8 mouse cellular contexts compared by ENCODE assay signal in genomic region chr7:19226817-19227797, GRCm38 (mm10). TPM values are rescaled to one million over a fixed set of nuclear protein-coding genes. Genes with fewer than 3 reads are reported as not detected.
DNase-seq lines count a peak whose midpoint lies in the region; ATAC-seq and TF ChIP-seq lines count a peak whose summit lies in the region.

No protein-coding gene starts in this region.

- H3K36me3 ChIP-seq in forebrain, embryonic 10.5 days (replicated peaks), result peaks cover 44% of the 10 kb centered on the region
- H3K36me3 ChIP-seq in hindbrain, embryonic 11.5 days (ENCODE audit: control insufficient read depth, insufficient read depth, low read length), result no peaks in the 10 kb centered on the region

- H3K4me1 ChIP-seq in lung, adult 2 months (ENCODE audit: control insufficient read depth, insufficient read depth, low read length), result peaks cover 7% of the 10 kb centered on the region; the same call in 1 of the 2 replicates
- peaks cover 7% of the 10 kb centered on the region for H3K4me1 ChIP-seq in brown adipose tissue, adult 24 weeks (ENCODE audit: control insufficient read depth, insufficient read depth, insufficient read length, low read length)
- H3K4me1 ChIP-seq in forebrain, embryonic 10.5 days, result peaks cover 27% of the 10 kb centered on the region
- H3K4me1 ChIP-seq in hindbrain, embryonic 11.5 days (replicated peaks; ENCODE audit: control insufficient read depth, insufficient read depth, low read length), result peaks cover 6% of the 10 kb centered on the region

- peak overlapping the region; percentile 80 for H3K9ac ChIP-seq in hindbrain, embryonic 11.5 days (ENCODE audit: low read depth, low read length)

- TF ChIP-seq POLR2A in lung, adult 2 months (IDR thresholded peaks at IDR 0.05; ENCODE audit: borderline replicate concordance, extremely low read depth, low read depth, low read length), result no peak

- no peak for TF ChIP-seq CTCF in lung, adult 2 months (IDR thresholded peaks at IDR 0.05; ENCODE audit: insufficient read depth, low read length)
- TF ChIP-seq CTCF in left cerebral cortex, adult 2 months (IDR thresholded peaks at IDR 0.05), result no peak

- no peaks in the 10 kb centered on the region for H3K9me3 ChIP-seq in forebrain, embryonic 10.5 days
- no peaks in the 10 kb centered on the region for H3K9me3 ChIP-seq in hindbrain, embryonic 11.5 days (ENCODE audit: control insufficient read depth, low read length)

- no peaks in the 10 kb centered on the region for H3K27me3 ChIP-seq in forebrain, embryonic 10.5 days (ENCODE audit: poor library complexity, severe bottlenecking)
- H3K27me3 ChIP-seq in hindbrain, embryonic 11.5 days (ENCODE audit: control insufficient read depth, insufficient read depth, low read length), result no peaks in the 10 kb centered on the region

- DNase-seq in lung, adult 2 months, result no peak
- DNase-seq in lung, postnatal 25 days (ENCODE audit: low spot score), result no peak
- no peak for DNase-seq in forebrain, embryonic 10.5 days (ENCODE audit: extremely low spot score, low spot score)
- peak; percentile 59 for DNase-seq in hindbrain, embryonic 11.5 days (ENCODE audit: low spot score)
- DNase-seq in left cerebral cortex, adult 2 months (ENCODE audit: extremely low spot score in 1 of 2, low spot score in 2 of 2), result peak; percentile 33 to 40
- DNase-seq in testis, postnatal 10 days (ENCODE audit: low spot score), result peak; percentile 50

- peak overlapping the region; percentile 93 for H3K4me3 ChIP-seq in lung, adult 2 months (replicated peaks; ENCODE audit: extremely low read depth, low read depth, low read length)
- peak overlapping the region; percentile 61 for H3K4me3 ChIP-seq in brown adipose tissue, adult 24 weeks (ENCODE audit: insufficient read depth, low read depth, low read length)
- H3K4me3 ChIP-seq in forebrain, embryonic 10.5 days, result peak overlapping the region; percentile 71
- H3K4me3 ChIP-seq in hindbrain, embryonic 11.5 days (ENCODE audit: low read depth, low read length), result peak overlapping the region; percentile 50
- peak overlapping the region; percentile 56 for H3K4me3 ChIP-seq in left cerebral cortex, adult 2 months

- peak overlapping the region; percentile 82 for H3K27ac ChIP-seq in brown adipose tissue, adult 24 weeks (replicated peaks; ENCODE audit: low read depth, low read length)
- H3K27ac ChIP-seq in forebrain, embryonic 10.5 days, result peak overlapping the region; percentile 97
- H3K27ac ChIP-seq in hindbrain, embryonic 11.5 days (ENCODE audit: low read depth, low read length), result peak overlapping the region; percentile 98
- peak overlapping the region; percentile 97 for H3K27ac ChIP-seq in left cerebral cortex, adult 2 months

- peak overlapping the region; percentile 80 for H3K4me2 ChIP-seq in hindbrain, embryonic 11.5 days (replicated peaks; ENCODE audit: low read depth, low read length)

- WGBS in lung, adult 2 months, result 11% methylated on average over 20 of the region's 20 CpGs
- 23% methylated on average over 20 of the region's 20 CpGs for WGBS in forebrain, embryonic 10.5 days
- 21% methylated on average over 20 of the region's 20 CpGs for WGBS in hindbrain, embryonic 11.5 days

- intact Hi-C loops in left cerebral cortex, adult 2 months (cut with DNase I), result no loop called here

- ATAC-seq in hindbrain, embryonic 11.5 days (ENCODE audit: low FRiP score), result peak; percentile 36
- ATAC-seq in megakaryocyte progenitor cell, adult 5-6 weeks (replicated peaks; ENCODE audit: poor library complexity), result peak; percentile 14

RNA-seq across cellular contexts. Expression of gene Opa3, which starts 1.0 kb away (rescaled TPM):
- 24.6 and 27.6 TPM in 2 replicates for polyA plus RNA-seq in lung, adult 2 months (2012; rRNA removed)
- polyA plus RNA-seq in brown adipose tissue, adult 24 weeks (2012; ENCODE audit: insufficient read depth, insufficient read length, missing spikeins), result 28.9 and 29.2 TPM in 2 replicates
- polyA plus RNA-seq in forebrain, embryonic 10.5 days (2016; fragmentation: Nextera tagmentation; extraction: Ambion mirVana), result 50.7 and 51.4 TPM in 2 replicates
- polyA plus RNA-seq in hindbrain, embryonic 11.5 days (2014; fragmentation: Nextera tagmentation; extraction: Ambion mirVana), result 42.2 and 42.4 TPM in 2 replicates
- 10 to 100 TPM; 42.7 to 46.8 TPM for total RNA-seq in left cerebral cortex, adult 2 months (2021)
- total RNA-seq in megakaryocyte progenitor cell, adult 5-6 weeks (2015), result 12.4 and 16.1 TPM in 2 replicates
- total RNA-seq in megakaryocyte progenitor cell, adult 5-6 weeks (2017), result 19.9 and 25.0 TPM in 2 replicates

RNA-seq across cellular contexts. Expression of gene Gpr4, which starts 14.8 kb away (rescaled TPM):
- polyA plus RNA-seq in lung, adult 2 months (2012; rRNA removed), result 21.6 and 29.5 TPM in 2 replicates
- polyA plus RNA-seq in brown adipose tissue, adult 24 weeks (2012; ENCODE audit: insufficient read depth, insufficient read length, missing spikeins), result 3.8 and 4.7 TPM in 2 replicates
- 1.6 and 2.0 TPM in 2 replicates for polyA plus RNA-seq in forebrain, embryonic 10.5 days (2016; fragmentation: Nextera tagmentation; extraction: Ambion mirVana)
- polyA plus RNA-seq in hindbrain, embryonic 11.5 days (2014; fragmentation: Nextera tagmentation; extraction: Ambion mirVana), result 1.6 and 2.6 TPM in 2 replicates
- 1 to 10 TPM; 2.4 to 3.8 TPM for total RNA-seq in left cerebral cortex, adult 2 months (2021)
- 0.12 TPM in 1 of 2 replicates, not detected in the other for total RNA-seq in megakaryocyte progenitor cell, adult 5-6 weeks (2015)
- total RNA-seq in megakaryocyte progenitor cell, adult 5-6 weeks (2017), result not detected in 2 replicates

RNA-seq across cellular contexts. Expression of gene Vasp, which starts 44.5 kb away (rescaled TPM):
- 194 TPM in 2 replicates for polyA plus RNA-seq in lung, adult 2 months (2012; rRNA removed)
- polyA plus RNA-seq in brown adipose tissue, adult 24 weeks (2012; ENCODE audit: insufficient read depth, insufficient read length, missing spikeins), result 13.4 and 19.2 TPM in 2 replicates
- 47.4 and 56.9 TPM in 2 replicates for polyA plus RNA-seq in forebrain, embryonic 10.5 days (2016; fragmentation: Nextera tagmentation; extraction: Ambion mirVana)
- polyA plus RNA-seq in hindbrain, embryonic 11.5 days (2014; fragmentation: Nextera tagmentation; extraction: Ambion mirVana), result 29.2 and 50.2 TPM in 2 replicates
- 10 to 100 TPM; 13.2 to 14.6 TPM for total RNA-seq in left cerebral cortex, adult 2 months (2021)
- 46.7 and 49.6 TPM in 2 replicates for total RNA-seq in megakaryocyte progenitor cell, adult 5-6 weeks (2015)
- total RNA-seq in megakaryocyte progenitor cell, adult 5-6 weeks (2017), result 71.0 and 73.0 TPM in 2 replicates

RNA-seq across cellular contexts. Expression of gene Eml2, which starts 50.9 kb away (rescaled TPM):
- 73.7 and 81.5 TPM in 2 replicates for polyA plus RNA-seq in lung, adult 2 months (2012; rRNA removed)
- polyA plus RNA-seq in brown adipose tissue, adult 24 weeks (2012; ENCODE audit: insufficient read depth, insufficient read length, missing spikeins), result 7.7 and 9.2 TPM in 2 replicates
- 5.3 and 6.4 TPM in 2 replicates for polyA plus RNA-seq in forebrain, embryonic 10.5 days (2016; fragmentation: Nextera tagmentation; extraction: Ambion mirVana)
- 1.4 and 2.0 TPM in 2 replicates for polyA plus RNA-seq in hindbrain, embryonic 11.5 days (2014; fragmentation: Nextera tagmentation; extraction: Ambion mirVana)
- 100 to 1,000 TPM; 131 to 138 TPM for total RNA-seq in left cerebral cortex, adult 2 months (2021)
- 4.3 and 5.5 TPM in 2 replicates for total RNA-seq in megakaryocyte progenitor cell, adult 5-6 weeks (2015)
- 8.0 and 15.1 TPM in 2 replicates for total RNA-seq in megakaryocyte progenitor cell, adult 5-6 weeks (2017)

RNA-seq across cellular contexts. Expression of gene Ppm1n, which starts 52.8 kb away (rescaled TPM):
- polyA plus RNA-seq in lung, adult 2 months (2012; rRNA removed), result 0.23 and 0.36 TPM in 2 replicates
- polyA plus RNA-seq in brown adipose tissue, adult 24 weeks (2012; ENCODE audit: insufficient read depth, insufficient read length, missing spikeins), result not detected in 2 replicates
- polyA plus RNA-seq in forebrain, embryonic 10.5 days (2016; fragmentation: Nextera tagmentation; extraction: Ambion mirVana), result 0.41 and 0.51 TPM in 2 replicates
- polyA plus RNA-seq in hindbrain, embryonic 11.5 days (2014; fragmentation: Nextera tagmentation; extraction: Ambion mirVana), result 0.18 TPM in 1 of 2 replicates, not detected in the other
- total RNA-seq in left cerebral cortex, adult 2 months (2021), result not detected
- total RNA-seq in megakaryocyte progenitor cell, adult 5-6 weeks (2015), result 0.20 TPM in 1 of 2 replicates, not detected in the other
- total RNA-seq in megakaryocyte progenitor cell, adult 5-6 weeks (2017), result not detected in 2 replicates

Comparison
In these comparisons a context has a peak if more than half of its experiments do, and no peak if none do; other contexts are left out.
1. DNase-seq: peak in hindbrain, embryonic 11.5 days (single experiment), left cerebral cortex, adult 2 months (2 of 2) and testis, postnatal 10 days (single experiment); none in lung, adult 2 months (single experiment), lung, postnatal 25 days (single experiment) and forebrain, embryonic 10.5 days (single experiment).
2. Peak in every context shown above with its lines, with median percentiles within 50 percentile points of each other: H3K4me3 ChIP-seq and H3K27ac ChIP-seq.